Mouse (Mus musculus) liver, adult 2 months (tissue): ENCODE results near the gene Zdhhc24.

Experiments
- CTCF ChIP-seq: fragments of 200-500 bp; IDR thresholded peaks from 2 replicates; pipeline ENCODE4 v1.5.1; 2011; ENCODE audit warnings: low read depth, low read length, control low read depth
- POLR2A ChIP-seq: fragments of 200-500 bp; IDR thresholded peaks from 2 replicates; pipeline ENCODE4 v1.6.1; 2011; ENCODE audit warnings: low read length, control low read depth; ENCODE audit not compliant: insufficient read depth; ENCODE audit errors: extremely low read depth

DNA sequence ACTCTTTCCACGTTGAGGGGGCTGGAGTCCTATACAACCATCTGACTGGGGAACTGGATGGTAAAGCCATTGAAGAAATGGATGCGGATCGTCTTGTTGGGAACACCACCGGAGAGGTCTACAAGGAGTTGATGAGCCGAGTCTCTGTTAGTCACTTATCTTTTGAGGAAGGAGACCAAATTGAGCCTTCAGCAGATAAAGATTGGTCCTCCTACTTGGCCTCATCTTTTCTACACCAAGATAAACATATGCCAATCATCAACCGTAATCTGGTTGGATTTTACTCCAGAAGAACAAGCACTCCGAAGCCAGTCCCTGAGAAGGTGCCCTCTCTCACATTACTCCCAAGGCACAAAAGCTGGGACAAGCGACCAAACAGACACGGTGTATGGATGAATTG is 37.6 kb upstream of the Zdhhc24 start:
- no peak for TF ChIP-seq POLR2A
- TF ChIP-seq CTCF: no peak
